Mouse (Mus musculus) neutrophil, adult 5-6 weeks (primary cell): Measurements from ENCODE around the gene Trim62. TPM values are rescaled to one million over a fixed set of nuclear protein-coding genes. Genes with fewer than 3 reads are reported as not detected.

Experiments
- ATAC-seq: fragments of 151-379, 151-347 bp; 2 replicates; pipeline ENCODE4 v1.8.0; 2017; ENCODE audit warnings: mild to moderate bottlenecking, moderate TSS enrichment; ENCODE audit not compliant: insufficient number of reproducible peaks, poor library complexity, low FRiP score, severe bottlenecking; ENCODE audit errors: extremely low read depth
- total RNA-seq: library from RNA; stranded (forward); fragments of 200-1000 nt; gene quantifications from 2 replicates; pipeline ENCODE4 v1.2.3, GENCODE M21; 2017

The Trim62 gene
- total RNA-seq, 1 experiment from 2014 or later: 0.58 TPM

GRCm38 (mm10) chr4:128948137-128948674, 64.8 kb downstream of the Trim62 start:
- no peak for ATAC-seq

- no peak for ATAC-seq
Observed at GRCm38 (mm10) chr4:128949470-128950005, 66.2 kb downstream of the Trim62 start.

GRCm38 (mm10) chr4:128950461-128950860, 67.1 kb downstream of the Trim62 start:
- no peak for ATAC-seq

- ATAC-seq: no peak
Observed at GRCm38 (mm10) chr4:128953851-128954250, 70.5 kb downstream of the Trim62 start.

- peak; percentile 49 for ATAC-seq
Observed at GRCm38 (mm10) chr4:128957155-128957911, 74.0 kb downstream of the Trim62 start.

- no peak for ATAC-seq
Observed at GRCm38 (mm10) chr4:128958156-128958555, 74.8 kb downstream of the Trim62 start.

GRCm38 (mm10) chr4:128958849-128959248, 75.5 kb downstream of the Trim62 start:
- ATAC-seq: no peak

GRCm38 (mm10) chr4:128959676-128960075, 76.3 kb downstream of the Trim62 start:
- ATAC-seq: no peak

Other genes with a start within 250 kb of the Trim62 start
- 31.8 and 33.6 TPM in 2 replicates for gene Phc2, start 228.9 kb upstream of the Trim62 start, total RNA-seq
- 0.25 and 0.81 TPM in 2 replicates for gene A3galt2, start 128.2 kb upstream of the Trim62 start, total RNA-seq
- 7.8 and 8.8 TPM in 2 replicates for gene Zfp362, start 77.5 kb upstream of the Trim62 start, total RNA-seq
- 0.98 TPM in 1 of 2 replicates, not detected in the other for gene Azin2, start 78.9 kb downstream of the Trim62 start, total RNA-seq
- gene Ak2, start 108.4 kb downstream of the Trim62 start, total RNA-seq: 36.3 and 40.5 TPM in 2 replicates
- 196 and 238 TPM in 2 replicates for gene Rnf19b, start 174.7 kb downstream of the Trim62 start, total RNA-seq
- not detected in 2 replicates for gene Tmem54, start 222.0 kb downstream of the Trim62 start, total RNA-seq
- not detected in 2 replicates for gene Hpca, start 238.5 kb downstream of the Trim62 start, total RNA-seq